Mouse (Mus musculus): ENCODE measurements at regions not wholly inside any gene's neighbourhood (a gene's known extent, or its start where the extent isn't known, plus 50 kb on each side); places are given as distances from the start of the nearest gene placed in this dataset.

- Histone ChIP-seq H3K36me3 (replicated peaks) (no peaks in the 10 kb centered on the region), H3K27me3 (ENCODE audit: poor library complexity, severe bottlenecking) (no peaks in the 10 kb centered on the region), H3K4me3 (no peak overlapping the region), H3K27ac (no peak overlapping the region), H3K4me1 (peaks cover 17% of the 10 kb centered on the region), H3K9me3 (no peaks in the 10 kb centered on the region)
- no peak for DNase-seq (ENCODE audit: extremely low spot score, low spot score)
- 75% methylated on average over 2 of the region's 2 CpGs for whole genome bisulfite sequencing
Measured at GRCm38 (mm10) chr3:61740088-61740487, 374.3 kb upstream of the B430305J03Rik start.

GRCm38 (mm10) chr3:61738528-61738927, 372.8 kb upstream of the B430305J03Rik start:
- WGBS, result 79% methylated on average over 1 of the region's 1 CpGs
- H3K4me3 ChIP-seq, result no peak overlapping the region
- H3K27ac ChIP-seq, result no peak overlapping the region
- DNase-seq (ENCODE audit: extremely low spot score, low spot score), result no peak
- H3K4me1 ChIP-seq, result peaks cover 17% of the 10 kb centered on the region
- H3K9me3 ChIP-seq, result no peaks in the 10 kb centered on the region
- H3K36me3 ChIP-seq (replicated peaks), result no peaks in the 10 kb centered on the region
- no peaks in the 10 kb centered on the region for H3K27me3 ChIP-seq (ENCODE audit: poor library complexity, severe bottlenecking)

DNA sequence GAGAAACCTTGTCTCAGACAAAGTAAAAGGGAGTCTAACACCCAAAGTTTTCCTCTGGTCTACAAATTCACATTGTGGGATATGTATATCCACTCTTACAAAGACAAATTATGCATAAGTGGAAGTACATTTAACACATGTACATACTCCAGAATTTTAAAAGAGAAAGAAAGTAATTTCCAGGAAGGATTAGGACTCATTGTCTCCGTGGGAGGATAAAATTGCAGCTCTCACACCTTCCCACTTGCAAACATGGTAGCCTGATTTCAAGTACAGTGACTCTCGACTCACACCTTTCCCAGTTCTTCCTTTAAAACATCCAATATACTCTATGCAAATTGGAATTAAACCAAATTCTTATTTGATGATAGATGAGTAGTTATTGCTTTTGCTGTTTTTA, 351.0 kb upstream of the B430305J03Rik start:
- Histone ChIP-seq H3K36me3 (replicated peaks) (no peaks in the 10 kb centered on the region), H3K4me3 (no peak overlapping the region), H3K27me3 (ENCODE audit: poor library complexity, severe bottlenecking) (no peaks in the 10 kb centered on the region), H3K9me3 (no peaks in the 10 kb centered on the region), H3K4me1 (no peaks in the 10 kb centered on the region), H3K27ac (no peak overlapping the region)
- WGBS, result 84% methylated on average over 2 of the region's 2 CpGs
- DNase-seq (ENCODE audit: extremely low spot score, low spot score), result no peak

DNA sequence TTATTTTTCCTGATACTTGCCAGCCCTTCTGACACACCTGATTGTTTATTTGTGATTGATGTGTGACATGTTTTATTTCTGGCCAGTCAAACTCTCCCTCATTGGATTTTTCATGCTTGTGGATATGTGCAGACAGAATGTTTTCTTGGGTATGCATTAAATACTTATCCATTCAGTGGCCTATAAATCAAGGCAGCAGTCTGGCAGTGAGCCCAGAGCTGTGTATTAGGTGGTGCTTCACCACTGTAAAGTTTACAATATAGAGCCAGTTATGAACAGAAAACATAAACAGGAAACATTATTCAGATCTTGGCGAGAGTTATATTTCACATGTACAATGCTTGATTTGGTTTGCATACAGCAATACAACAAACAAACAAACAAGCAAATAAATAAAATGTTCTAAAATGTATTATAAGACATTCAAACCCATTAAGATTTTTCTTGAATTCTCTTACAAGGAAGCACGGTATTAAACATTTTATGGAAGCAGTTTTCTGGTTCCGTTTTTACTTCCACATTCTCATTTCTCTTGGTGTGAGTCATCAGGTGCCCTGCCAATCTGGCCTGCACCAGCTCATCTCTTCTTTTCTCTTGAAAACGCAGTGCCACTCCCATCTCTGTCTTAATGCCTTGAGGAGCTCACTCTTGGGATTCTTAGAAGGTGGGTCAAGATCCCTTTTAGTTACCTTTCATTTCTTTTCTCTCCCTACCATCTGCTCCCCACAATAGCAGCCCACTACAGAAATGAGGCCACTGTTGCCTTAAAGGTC, 322.4 kb upstream of the B430305J03Rik start:
- Histone ChIP-seq H3K4me3 (no peak overlapping the region), H3K27me3 (ENCODE audit: poor library complexity, severe bottlenecking) (no peaks in the 10 kb centered on the region), H3K9me3 (no peaks in the 10 kb centered on the region), H3K4me1 (no peaks in the 10 kb centered on the region), H3K27ac (no peak overlapping the region), H3K36me3 (replicated peaks) (no peaks in the 10 kb centered on the region)
- WGBS, result 84% methylated on average over 4 of the region's 4 CpGs
- DNase-seq (ENCODE audit: extremely low spot score, low spot score), result no peak

DNA sequence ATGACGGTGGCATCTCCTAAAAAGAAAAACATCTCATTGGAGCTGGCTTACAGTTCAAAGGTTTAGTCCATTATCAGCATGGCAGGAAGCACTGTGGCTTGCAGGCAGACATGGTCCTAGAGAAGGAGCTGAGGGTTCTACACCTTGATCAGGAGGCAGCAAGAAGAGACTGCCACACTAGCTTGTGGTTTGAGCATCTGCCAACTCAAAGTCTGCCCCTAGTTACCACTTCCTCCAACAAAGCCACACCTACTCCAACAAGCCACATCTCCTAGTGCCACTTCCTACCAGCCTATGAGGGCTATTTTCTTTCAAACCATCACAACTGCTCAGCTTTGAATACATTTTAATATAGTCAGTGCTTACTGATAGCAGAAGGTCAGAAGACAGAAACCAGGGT, 305.1 kb upstream of the B430305J03Rik start:
- no peak for DNase-seq (ENCODE audit: extremely low spot score, low spot score)
- Histone ChIP-seq H3K27me3 (ENCODE audit: poor library complexity, severe bottlenecking) (no peaks in the 10 kb centered on the region), H3K36me3 (replicated peaks) (no peaks in the 10 kb centered on the region), H3K4me3 (no peak overlapping the region), H3K9me3 (no peaks in the 10 kb centered on the region), H3K27ac (no peak overlapping the region), H3K4me1 (no peaks in the 10 kb centered on the region)
- 82% methylated on average over 1 of the region's 1 CpGs for WGBS

DNA sequence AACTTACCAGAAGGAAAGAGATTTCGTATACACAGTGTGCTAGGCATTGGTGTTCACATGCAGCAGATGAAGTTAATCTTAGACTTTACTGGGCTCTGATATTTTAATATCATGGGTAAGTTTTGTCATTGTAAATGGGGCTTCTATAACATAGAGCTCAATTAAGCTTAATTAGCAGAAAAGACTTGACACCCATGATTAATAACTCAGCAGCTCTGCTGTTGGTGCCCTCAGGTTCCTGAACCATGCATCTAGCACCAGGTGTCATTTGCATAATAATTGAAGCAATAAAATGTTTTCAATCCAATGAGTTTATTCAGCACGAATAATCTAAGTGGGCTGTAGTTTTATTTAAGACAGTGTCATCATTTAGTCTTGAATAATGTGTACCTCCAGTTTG, 290.4 kb upstream of the B430305J03Rik start:
- Histone ChIP-seq H3K27ac (no peak overlapping the region), H3K4me1 (no peaks in the 10 kb centered on the region), H3K4me3 (no peak overlapping the region), H3K36me3 (replicated peaks) (no peaks in the 10 kb centered on the region), H3K27me3 (ENCODE audit: poor library complexity, severe bottlenecking) (no peaks in the 10 kb centered on the region), H3K9me3 (no peaks in the 10 kb centered on the region)
- WGBS, result 80% methylated on average over 2 of the region's 2 CpGs
- DNase-seq (ENCODE audit: extremely low spot score, low spot score), result no peak

- Histone ChIP-seq H3K4me1 (peaks cover 6% of the 10 kb centered on the region; the same call in 1 of the 2 replicates), H3K27ac (no peak overlapping the region), H3K27me3 (ENCODE audit: poor library complexity, severe bottlenecking) (no peaks in the 10 kb centered on the region), H3K9me3 (no peaks in the 10 kb centered on the region), H3K4me3 (no peak overlapping the region), H3K36me3 (replicated peaks) (no peaks in the 10 kb centered on the region)
- no peak for DNase-seq (ENCODE audit: extremely low spot score, low spot score)
Measured at GRCm38 (mm10) chr3:61628535-61628934, 262.8 kb upstream of the B430305J03Rik start.

DNA sequence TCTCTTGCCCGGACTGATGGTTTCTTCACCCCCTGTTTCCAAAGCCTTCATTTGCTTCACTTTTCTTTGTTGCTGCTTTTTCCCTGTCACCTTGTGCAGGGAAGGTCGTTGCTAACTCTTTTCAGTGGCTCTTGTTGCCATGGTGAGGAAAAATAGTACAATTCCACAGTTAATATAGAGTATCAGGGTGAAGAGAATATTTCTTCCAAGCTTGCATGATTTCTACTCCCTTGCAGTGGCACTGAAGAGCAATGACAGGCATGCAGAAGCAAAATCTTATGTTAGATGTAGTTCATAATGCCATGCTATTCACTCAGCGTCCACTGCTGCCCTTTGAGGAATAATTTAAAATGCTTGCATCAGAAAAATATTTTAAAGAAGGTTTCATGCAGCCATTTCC, 262.3 kb upstream of the B430305J03Rik start:
- H3K4me3 ChIP-seq, result no peak overlapping the region
- no peaks in the 10 kb centered on the region for H3K27me3 ChIP-seq (ENCODE audit: poor library complexity, severe bottlenecking)
- peaks cover 6% of the 10 kb centered on the region; the same call in 1 of the 2 replicates for H3K4me1 ChIP-seq
- H3K9me3 ChIP-seq, result no peaks in the 10 kb centered on the region
- no peak overlapping the region for H3K27ac ChIP-seq
- 61% methylated on average over 3 of the region's 3 CpGs for WGBS
- H3K36me3 ChIP-seq (replicated peaks), result no peaks in the 10 kb centered on the region
- no peak for DNase-seq (ENCODE audit: extremely low spot score, low spot score)

- Histone ChIP-seq H3K4me3 (no peak overlapping the region), H3K27ac (no peak overlapping the region), H3K9me3 (no peaks in the 10 kb centered on the region), H3K4me1 (peaks cover 6% of the 10 kb centered on the region; the same call in 1 of the 2 replicates), H3K36me3 (replicated peaks) (no peaks in the 10 kb centered on the region), H3K27me3 (ENCODE audit: poor library complexity, severe bottlenecking) (no peaks in the 10 kb centered on the region)
- 72% methylated on average over 4 of the region's 4 CpGs for WGBS
- no peak for DNase-seq (ENCODE audit: extremely low spot score, low spot score)
Measured at GRCm38 (mm10) chr3:61623954-61624487, 258.3 kb upstream of the B430305J03Rik start.

GRCm38 (mm10) chr3:61605469-61605868, 239.7 kb upstream of the B430305J03Rik start:
- Histone ChIP-seq H3K27me3 (ENCODE audit: poor library complexity, severe bottlenecking) (no peaks in the 10 kb centered on the region), H3K4me3 (no peak overlapping the region), H3K27ac (no peak overlapping the region), H3K36me3 (replicated peaks) (no peaks in the 10 kb centered on the region), H3K4me1 (no peaks in the 10 kb centered on the region), H3K9me3 (no peaks in the 10 kb centered on the region)
- 83% methylated on average over 4 of the region's 4 CpGs for WGBS
- no peak for DNase-seq (ENCODE audit: extremely low spot score, low spot score)

- DNase-seq (ENCODE audit: extremely low spot score, low spot score), result no peak
- Histone ChIP-seq H3K36me3 (replicated peaks) (no peaks in the 10 kb centered on the region), H3K4me1 (no peaks in the 10 kb centered on the region), H3K9me3 (no peaks in the 10 kb centered on the region), H3K27ac (no peak overlapping the region), H3K27me3 (ENCODE audit: poor library complexity, severe bottlenecking) (no peaks in the 10 kb centered on the region), H3K4me3 (no peak overlapping the region)
- WGBS, result 88% methylated on average over 2 of the region's 2 CpGs
Measured at GRCm38 (mm10) chr3:61602891-61603290, 237.1 kb upstream of the B430305J03Rik start.

DNA sequence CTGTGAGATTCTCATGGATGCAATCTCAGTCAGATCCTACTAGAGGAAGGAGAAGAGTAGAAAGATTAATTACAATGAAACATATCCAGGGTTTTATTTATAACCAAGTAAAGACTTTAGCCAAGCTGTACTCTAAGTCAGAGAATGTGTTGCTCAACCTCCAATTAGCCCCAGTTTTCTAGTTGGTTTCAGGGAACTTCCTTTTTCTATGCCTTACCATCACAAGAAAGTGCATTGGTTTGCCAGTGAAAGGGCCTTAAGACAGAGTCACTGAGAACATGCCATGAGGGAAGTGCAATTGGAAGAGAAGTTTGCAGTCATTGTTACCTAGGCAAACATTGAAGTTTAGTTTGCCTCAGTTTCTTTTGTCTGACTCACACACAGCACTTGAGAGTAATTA, 229.8 kb upstream of the B430305J03Rik start:
- no peaks in the 10 kb centered on the region for H3K4me1 ChIP-seq
- H3K36me3 ChIP-seq (replicated peaks), result no peaks in the 10 kb centered on the region
- DNase-seq (ENCODE audit: extremely low spot score, low spot score), result no peak
- H3K27ac ChIP-seq, result no peak overlapping the region
- no peaks in the 10 kb centered on the region for H3K9me3 ChIP-seq
- H3K27me3 ChIP-seq (ENCODE audit: poor library complexity, severe bottlenecking), result no peaks in the 10 kb centered on the region
- H3K4me3 ChIP-seq, result no peak overlapping the region

GRCm38 (mm10) chr3:61592342-61592741, 226.6 kb upstream of the B430305J03Rik start:
- Histone ChIP-seq H3K4me3 (no peak overlapping the region), H3K4me1 (no peaks in the 10 kb centered on the region), H3K27me3 (ENCODE audit: poor library complexity, severe bottlenecking) (no peaks in the 10 kb centered on the region), H3K36me3 (replicated peaks) (no peaks in the 10 kb centered on the region), H3K9me3 (no peaks in the 10 kb centered on the region), H3K27ac (no peak overlapping the region)
- DNase-seq (ENCODE audit: extremely low spot score, low spot score), result no peak
- 88% methylated on average over 2 of the region's 2 CpGs for WGBS
